Mouse (Mus musculus): ENCODE data around the gene Pknox2.

The Pknox2 gene

GRCm38 (mm10) chr9:36976596-36977362, 170.4 kb downstream of the Pknox2 start:
- no peak for DNase-seq

GRCm38 (mm10) chr9:36973486-36974227, 173.6 kb downstream of the Pknox2 start:
- DNase-seq, result peak in 1 of 2 experiments; percentile 19

- no peak for DNase-seq
These were observed 175.1 kb downstream of the Pknox2 start for GRCm38 (mm10) chr9:36972089-36972488.

DNA sequence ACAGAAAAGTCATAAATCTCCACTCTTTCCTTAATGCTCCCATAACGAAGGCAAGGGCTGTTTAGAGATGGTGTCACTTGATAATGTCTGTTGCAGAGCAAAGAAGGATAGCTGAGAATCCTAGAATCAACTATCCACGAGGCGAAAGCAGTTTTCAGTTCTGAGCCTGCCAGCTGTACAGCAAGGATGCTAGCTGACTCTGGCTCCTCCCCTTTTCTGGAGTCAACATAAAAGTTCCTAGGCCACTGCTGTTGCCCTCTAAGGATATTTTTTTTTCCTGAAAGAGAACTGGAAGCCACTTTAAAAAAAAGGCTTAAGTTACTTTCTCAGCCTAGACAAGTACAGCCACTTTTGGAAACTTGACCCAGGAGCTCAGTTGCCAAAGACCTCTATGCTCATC, 176.1 kb downstream of the Pknox2 start:
- DNase-seq, result no peak

DNA sequence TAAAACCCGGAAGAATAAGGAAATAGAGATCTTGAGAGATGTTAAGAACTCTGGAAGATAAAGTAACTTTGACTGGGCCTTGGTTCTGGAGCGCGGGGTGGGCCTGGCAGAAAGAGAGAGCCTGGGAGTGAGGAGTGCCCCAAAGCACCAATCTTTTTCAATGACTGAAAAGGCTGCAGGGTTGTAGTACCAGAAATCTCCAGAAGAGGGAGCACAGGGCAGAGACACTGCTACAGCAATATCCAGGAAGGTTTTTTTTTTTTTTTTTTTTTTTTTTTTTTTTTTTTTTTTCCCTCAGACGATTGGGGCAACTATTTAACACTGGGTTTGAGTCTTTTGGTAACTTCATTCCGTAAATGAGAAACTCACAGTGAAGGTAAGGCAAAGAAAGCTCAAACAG, 176.6 kb downstream of the Pknox2 start:
- peak; percentile 65 to 81 for DNase-seq

- DNase-seq, result no peak
These were observed 178.1 kb downstream of the Pknox2 start for GRCm38 (mm10) chr9:36969131-36969530.

DNA sequence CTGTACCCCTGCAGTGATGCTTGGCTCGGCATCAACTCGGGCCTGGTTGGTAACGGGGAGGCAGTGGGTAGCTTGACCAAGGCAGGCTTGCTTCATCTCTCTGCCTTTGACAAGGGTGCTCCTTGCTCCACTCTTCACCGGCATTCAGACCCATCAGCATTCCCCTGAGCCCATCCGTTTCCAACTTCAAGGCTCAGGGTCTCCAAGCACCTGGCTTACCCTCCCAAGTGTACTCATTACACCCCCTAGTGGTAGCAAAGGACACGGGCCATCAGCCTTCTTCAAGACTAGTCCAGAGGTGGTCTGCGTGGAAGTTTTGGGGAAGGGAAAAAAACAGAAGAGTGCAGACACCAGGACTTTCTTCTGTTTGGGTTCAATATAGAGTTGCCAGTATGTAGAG, 178.5 kb downstream of the Pknox2 start:
- DNase-seq, result peak in 1 of 2 experiments; percentile 38

- no peak for DNase-seq
These were observed 179.0 kb downstream of the Pknox2 start for GRCm38 (mm10) chr9:36968236-36968635.

GRCm38 (mm10) chr9:36965720-36966119, 181.5 kb downstream of the Pknox2 start:
- DNase-seq, result peak in 1 of 2 experiments; percentile 7

DNA sequence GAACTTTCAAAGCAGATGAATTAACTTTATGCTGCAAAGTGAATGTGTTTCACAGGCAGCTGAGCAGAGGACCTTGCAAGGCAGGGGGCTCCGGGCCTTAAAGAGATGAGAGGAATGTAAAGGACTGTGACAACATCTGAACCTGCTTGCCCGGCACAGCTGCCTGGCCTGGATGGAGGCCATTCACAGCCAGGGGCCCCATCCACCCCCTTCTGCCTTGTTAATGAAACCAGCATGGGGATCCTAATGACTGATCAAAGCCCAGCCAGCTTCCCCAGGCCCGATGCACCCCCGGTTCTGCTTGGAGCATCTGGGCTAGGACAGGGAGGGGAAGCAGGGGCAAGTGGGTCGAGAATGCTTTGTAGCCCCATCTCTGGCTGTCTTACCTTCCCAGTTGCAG, 183.0 kb downstream of the Pknox2 start:
- DNase-seq, result no peak

- DNase-seq, result no peak
These were observed 183.7 kb downstream of the Pknox2 start for GRCm38 (mm10) chr9:36963512-36963911.

GRCm38 (mm10) chr9:36961874-36962273, 185.3 kb downstream of the Pknox2 start:
- DNase-seq, result no peak

DNA sequence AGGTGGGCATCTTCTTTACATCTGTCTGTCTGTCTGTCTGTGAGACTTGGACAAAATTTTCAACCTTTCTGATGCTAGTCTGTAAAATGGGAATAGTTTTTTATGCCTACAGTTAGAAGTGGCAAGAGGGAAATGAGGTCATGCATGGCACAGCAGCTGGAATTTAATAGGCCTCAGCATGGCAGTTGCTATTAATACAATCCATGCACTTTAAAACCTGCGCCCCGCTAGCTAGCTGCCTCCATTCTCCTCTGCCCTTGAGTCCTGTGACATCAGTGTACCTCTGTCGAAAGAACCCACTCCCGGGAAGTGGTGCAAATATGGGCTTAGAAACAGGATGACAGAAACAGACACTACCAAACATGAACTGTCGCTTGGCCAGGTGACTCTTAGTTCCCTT, 186.1 kb downstream of the Pknox2 start:
- DNase-seq, result no peak

GRCm38 (mm10) chr9:36951133-36951484, 196.1 kb downstream of the Pknox2 start:
- DNase-seq, result no peak

DNA sequence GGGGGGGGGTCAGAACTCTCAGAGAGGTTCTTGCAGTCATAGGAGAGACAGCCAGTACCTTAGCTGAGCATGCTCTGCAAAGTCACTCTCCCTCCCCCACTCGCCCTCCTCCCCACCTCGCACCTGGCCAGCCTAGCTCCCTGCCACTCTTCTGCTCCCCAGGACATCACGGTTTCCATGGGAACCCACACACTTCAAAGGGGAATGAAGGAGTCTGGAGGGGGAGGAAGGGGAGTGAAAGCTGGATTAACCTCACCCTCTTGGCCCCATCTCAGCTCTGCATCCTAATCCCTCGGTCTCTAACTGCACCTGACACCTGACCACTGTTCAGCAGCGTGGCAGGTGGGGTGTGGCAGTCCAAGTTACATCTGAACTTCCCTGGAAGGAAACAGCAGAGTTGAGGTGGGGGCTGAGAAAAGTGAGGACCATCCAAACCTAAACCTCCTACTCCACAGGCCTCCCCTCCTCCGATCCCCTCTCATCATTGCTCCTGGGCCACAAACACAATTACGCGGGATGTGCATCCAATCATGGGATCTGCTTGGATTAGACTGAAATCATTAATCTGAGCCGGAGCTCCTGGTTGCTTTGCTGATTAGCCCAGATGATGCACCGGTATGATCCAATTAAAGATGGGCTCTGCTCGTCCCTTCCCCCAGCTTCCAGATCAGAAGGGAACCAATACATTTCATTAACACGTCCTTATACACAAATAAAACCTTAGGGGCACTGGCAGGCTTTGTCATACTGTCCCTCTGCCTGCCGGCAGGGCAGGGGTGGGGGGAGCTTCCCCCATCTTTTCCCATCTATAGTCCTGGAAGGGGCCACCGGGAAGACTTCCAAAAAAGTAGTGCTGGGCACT, 196.7 kb downstream of the Pknox2 start:
- DNase-seq, result no peak

DNA sequence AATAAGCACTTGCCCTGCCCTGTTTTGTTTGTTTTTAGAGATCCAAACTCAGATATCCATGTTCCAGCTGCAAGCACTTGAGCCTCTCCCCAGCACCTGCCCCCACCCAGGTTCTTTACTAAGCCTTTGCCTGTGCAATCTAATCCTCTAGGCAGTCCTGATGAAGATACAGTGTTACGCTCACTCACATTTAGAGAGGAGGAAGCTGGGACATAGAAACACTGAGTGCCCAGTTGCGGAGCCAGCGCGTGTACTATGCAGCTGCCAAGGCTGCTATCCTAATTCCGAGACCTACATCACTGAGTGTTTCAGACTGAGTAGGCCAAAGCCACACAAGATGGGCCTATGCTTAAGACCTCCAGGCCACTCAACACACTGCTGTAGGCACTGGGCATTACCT, 199.0 kb downstream of the Pknox2 start:
- no peak for DNase-seq

GRCm38 (mm10) chr9:36947056-36947694, 200.0 kb downstream of the Pknox2 start:
- peak; percentile 52 to 65 for DNase-seq

DNA sequence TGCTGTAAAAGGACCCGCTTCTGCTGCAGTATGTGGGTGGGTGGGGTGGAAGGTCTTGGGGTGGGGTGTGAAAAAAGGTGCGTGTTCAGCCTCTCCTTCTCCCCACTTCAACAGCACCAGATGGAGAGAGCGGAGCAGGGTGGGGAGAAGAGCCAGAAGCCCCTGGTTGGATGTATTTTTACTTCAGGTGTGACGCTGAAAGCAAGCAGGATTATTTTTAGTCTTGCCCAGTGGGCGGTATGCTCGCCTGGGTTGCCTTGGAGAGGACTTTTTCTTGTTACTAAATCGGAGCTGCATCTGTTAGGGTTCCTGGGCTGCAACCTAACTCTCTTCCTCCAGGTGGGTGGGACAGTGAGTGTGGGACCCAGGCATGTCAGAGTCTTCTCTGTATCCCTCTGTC, 202.4 kb downstream of the Pknox2 start:
- DNase-seq, result no peak

DNA sequence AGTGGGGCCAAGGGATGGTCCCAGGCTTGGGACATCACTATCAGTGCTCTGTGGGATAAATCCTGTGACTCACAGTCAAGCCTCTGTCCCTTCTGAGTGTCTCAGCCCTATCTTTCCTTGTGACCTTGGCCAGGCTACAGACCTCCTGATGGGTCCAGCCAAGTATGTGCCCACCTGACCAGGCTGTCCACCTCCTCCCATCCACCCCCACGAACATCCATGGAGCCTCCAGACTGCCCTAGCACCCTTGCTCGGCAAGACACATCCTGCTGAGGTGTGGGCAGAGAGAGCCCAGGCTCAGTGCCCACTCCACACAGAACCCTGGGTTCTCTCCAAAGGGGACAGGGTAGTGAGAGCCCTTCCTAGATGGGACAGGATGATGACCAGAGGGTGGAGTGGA, 204.6 kb downstream of the Pknox2 start:
- DNase-seq, result no peak

DNA sequence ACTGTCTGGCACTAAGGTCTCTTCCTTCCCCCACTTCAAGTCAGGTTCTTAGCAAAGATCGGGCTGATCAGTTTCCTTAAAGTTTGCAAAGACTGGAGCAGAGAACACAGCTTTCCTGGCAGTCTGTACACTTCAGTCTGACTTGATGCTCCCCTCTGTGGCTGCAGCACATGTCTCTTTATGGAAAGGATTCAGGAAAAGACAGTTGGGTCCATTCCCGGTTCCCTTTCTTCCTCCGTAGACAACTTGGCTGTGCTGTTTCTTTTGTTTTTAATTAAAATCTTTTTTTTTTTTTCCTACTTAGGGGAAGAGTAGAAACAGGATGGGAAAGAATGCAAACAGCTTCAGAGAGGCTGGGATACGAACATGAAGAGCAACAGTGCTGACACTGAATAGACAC, 205.1 kb downstream of the Pknox2 start:
- DNase-seq, result no peak

GRCm38 (mm10) chr9:36941565-36941964, 205.6 kb downstream of the Pknox2 start:
- no peak for DNase-seq

DNA sequence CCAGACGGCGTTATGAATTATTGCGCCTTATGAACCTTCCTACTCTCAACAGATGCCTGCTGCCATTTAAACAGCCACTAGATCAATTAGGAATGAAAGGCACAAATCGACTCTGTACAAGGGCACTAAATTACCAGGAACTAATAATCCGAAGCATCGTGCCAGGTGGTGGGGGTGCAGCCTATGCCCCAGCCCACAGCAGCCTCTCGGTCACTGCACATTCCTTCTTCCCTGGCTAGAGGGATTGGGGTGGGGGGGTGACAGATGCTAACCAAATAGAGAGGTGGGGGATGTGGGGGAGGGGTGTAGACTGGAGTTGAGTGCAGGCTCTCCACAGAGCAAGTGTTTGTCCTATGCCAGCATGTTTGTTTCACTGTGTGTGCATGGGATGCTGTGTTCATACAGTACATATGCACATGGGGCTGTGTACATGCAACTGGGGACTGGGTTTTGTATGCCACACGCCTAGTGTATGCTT, 208.6 kb downstream of the Pknox2 start:
- DNase-seq, result no peak
